9 mouse cellular contexts compared by ENCODE assay signal in genomic region chr4:135152834-135153259, GRCm38 (mm10). TPM values are rescaled to one million over a fixed set of nuclear protein-coding genes. Genes with fewer than 3 reads are reported as not detected.
DNase-seq lines count a peak whose midpoint lies in the region; ATAC-seq lines count a peak whose summit lies in the region.
"Had no signal": no experiment of that assay in that cellular context is flagged by ENCODE, and none has a peak within 500 bp of the region (broad histone marks: within the 10 kb centered on the region; RNA-seq: fewer than 3 reads in every experiment).

No protein-coding gene starts in this region.

- H3K9ac ChIP-seq in forebrain, embryonic 16.5 days (replicated peaks; ENCODE audit: low read depth, low read length): no peak overlapping the region
- H3K9ac ChIP-seq in kidney, embryonic 15.5 days: no peak overlapping the region

- ATAC-seq in forebrain, embryonic 16.5 days: peak; percentile 29; the same call in 1 of the 2 replicates
- ATAC-seq in kidney, embryonic 15.5 days (replicated peaks; ENCODE audit: low FRiP score): no peak
- ATAC-seq in erythroid progenitor cell, adult 5-6 weeks (replicated peaks; ENCODE audit: low FRiP score, poor library complexity, severe bottlenecking): no peak

- peaks cover 12% of the 10 kb centered on the region for H3K4me1 ChIP-seq in forebrain, embryonic 16.5 days (replicated peaks; ENCODE audit: control insufficient read depth, insufficient read depth, low read length)
- H3K4me1 ChIP-seq in kidney, embryonic 15.5 days: peaks cover 31% of the 10 kb centered on the region

- H3K27me3 ChIP-seq in forebrain, embryonic 16.5 days (replicated peaks; ENCODE audit: control insufficient read depth, insufficient read depth, low read length): peaks cover 85% of the 10 kb centered on the region
- peaks cover 100% of the 10 kb centered on the region for H3K27me3 ChIP-seq in kidney, embryonic 15.5 days

- DNase-seq in urinary bladder, postnatal 25 days (ENCODE audit: low spot score): peak; percentile 11
- DNase-seq in urinary bladder, postnatal 10 days (ENCODE audit: low spot score): no peak
- peak; percentile 67 to 69 for DNase-seq in spleen, postnatal 10 days (ENCODE audit: low spot score in 2 of 2)
- DNase-seq in left cerebral cortex, postnatal 14 days (ENCODE audit: low spot score in 2 of 2): no peak

- no peaks in the 10 kb centered on the region for H3K36me3 ChIP-seq in forebrain, embryonic 16.5 days (ENCODE audit: control insufficient read depth, insufficient read depth)
- H3K36me3 ChIP-seq in kidney, embryonic 15.5 days: no peaks in the 10 kb centered on the region
- no peaks in the 10 kb centered on the region for H3K36me3 ChIP-seq in macrophage (ENCODE audit: inconsistent target)

- H3K79me2 ChIP-seq in macrophage (ENCODE audit: inconsistent target): no peaks in the 10 kb centered on the region; the same call in 1 of the 2 replicates

- intact Hi-C loops in left cerebral cortex, postnatal 14 days (cut with DNase I): loop anchor here (5.0 kb wide), 3 partner anchors 54 to 206 kb away; no protein-coding TSS in a partner anchor

- no peaks in the 10 kb centered on the region for H3K9me3 ChIP-seq in forebrain, embryonic 16.5 days (ENCODE audit: control insufficient read depth, low read length)
- H3K9me3 ChIP-seq in kidney, embryonic 15.5 days (replicated peaks): no peaks in the 10 kb centered on the region

- peak overlapping the region; percentile 27 for H3K4me3 ChIP-seq in forebrain, embryonic 16.5 days (replicated peaks; ENCODE audit: low read length)
- peak overlapping the region; percentile 42 for H3K4me3 ChIP-seq in kidney, embryonic 15.5 days (replicated peaks)
- H3K4me3 ChIP-seq in macrophage (ENCODE audit: inconsistent target): peak overlapping the region; percentile 34

- WGBS in forebrain, embryonic 16.5 days: under 1% methylated on average over 40 of the region's 45 CpGs
- WGBS in kidney, embryonic 15.5 days: under 1% methylated on average over 35 of the region's 45 CpGs
- WGBS in macrophage (ENCODE audit: missing documents): under 1% methylated on average over 36 of the region's 45 CpGs

- H3K4me2 ChIP-seq in forebrain, embryonic 16.5 days (ENCODE audit: low read length): peak overlapping the region; percentile 37
- H3K4me2 ChIP-seq in kidney, embryonic 15.5 days: peak overlapping the region; percentile 63

- H3K27ac ChIP-seq in forebrain, embryonic 16.5 days (ENCODE audit: low read length): no peak overlapping the region
- H3K27ac ChIP-seq in kidney, embryonic 15.5 days: no peak overlapping the region
- H3K27ac ChIP-seq in macrophage: no peak overlapping the region

RNA-seq across cellular contexts. Expression of gene Runx3, which starts 32.4 kb away (rescaled TPM):
- polyA plus RNA-seq in forebrain, embryonic 16.5 days (2015; fragmentation: Nextera tagmentation; extraction: Ambion mirVana): not detected in 2 replicates
- 0.04 and 0.19 TPM in 2 replicates for polyA plus RNA-seq in kidney, embryonic 15.5 days (2015; fragmentation: Nextera tagmentation; extraction: Ambion mirVana)
- 1 to 10 TPM in 9 of 26 experiments, under 1 TPM in 11, not detected in 6; 0.20 to 5.0 (median 0.70) TPM for total RNA-seq in macrophage (2018; cell fraction: chromatin; rRNA removed)
- total RNA-seq in macrophage (2018; cell fraction: cytosol; rRNA removed): 1 to 10 TPM in 16 of 26 experiments, under 1 TPM in 10; 0.48 to 1.5 (median 1.1) TPM
- total RNA-seq in macrophage (2018; cell fraction: nucleus; rRNA removed): 1 to 10 TPM in 16 of 26 experiments, under 1 TPM in 10; 0.40 to 4.6 (median 1.1) TPM
- polyA plus RNA-seq in macrophage (2018): 0.75 to 1.8 TPM (median 1.3 TPM) in 3 replicates
- 5.9 and 10.8 TPM in 2 replicates for total RNA-seq in erythroid progenitor cell, adult 5-6 weeks (2015; ENCODE audit: low replicate concordance)
- 0.51 TPM in 1 of 2 replicates, not detected in the other for total RNA-seq in erythroid progenitor cell, adult 5-6 weeks (2017; ENCODE audit: low replicate concordance)
- not detected for total RNA-seq in left cerebral cortex, postnatal 14 days (2021)
- polyA plus RNA-seq: cortical plate, adult 2 months had no signal

Comparison
In these comparisons a context has a peak if more than half of its experiments do, and no peak if none do; other contexts are left out.
1. DNase-seq: peak in urinary bladder, postnatal 25 days (single experiment) and spleen, postnatal 10 days (2 of 2); none in urinary bladder, postnatal 10 days (single experiment) and left cerebral cortex, postnatal 14 days (0 of 2).
2. Peak in every context shown above with its lines, with median percentiles within 50 percentile points of each other: H3K4me3 ChIP-seq.